Comparison of ENCODE assay signal across 9 mouse cellular contexts in genomic region chr19:46484518-46484917, GRCm38 (mm10). TPM values are rescaled to one million over a fixed set of nuclear protein-coding genes. Genes with fewer than 3 reads are reported as not detected.
DNase-seq lines count a peak whose midpoint lies in the region; ATAC-seq and TF ChIP-seq lines count a peak whose summit lies in the region.
"Had no signal": no experiment of that assay in that cellular context is flagged by ENCODE, and none has a peak within 500 bp of the region (broad histone marks: within the 10 kb centered on the region; RNA-seq: fewer than 3 reads in every experiment).

No protein-coding gene starts in this region.

- 93% methylated on average over 5 of the region's 5 CpGs for WGBS in thymus, adult 2 months
- 28% methylated on average over 5 of the region's 5 CpGs for WGBS in kidney, postnatal 0 days
- 58% methylated on average over 5 of the region's 5 CpGs for WGBS in midbrain, embryonic 15.5 days

- no peaks in the 10 kb centered on the region for H3K27me3 ChIP-seq in thymus, adult 2 months (ENCODE audit: control insufficient read depth, insufficient read depth, low read length)
- H3K27me3 ChIP-seq in kidney, postnatal 0 days (ENCODE audit: insufficient read depth, low read length): no peaks in the 10 kb centered on the region
- H3K27me3 ChIP-seq in midbrain, embryonic 15.5 days (replicated peaks): no peaks in the 10 kb centered on the region

- no peaks in the 10 kb centered on the region for H3K9me3 ChIP-seq in kidney, postnatal 0 days (replicated peaks; ENCODE audit: low read length)
- H3K9me3 ChIP-seq in midbrain, embryonic 15.5 days: no peaks in the 10 kb centered on the region

- H3K4me3 ChIP-seq in thymus, adult 2 months (ENCODE audit: control insufficient read depth, insufficient read depth, low read length): no peak overlapping the region
- H3K4me3 ChIP-seq in kidney, postnatal 0 days (replicated peaks; ENCODE audit: low read depth, low read length): no peak overlapping the region
- H3K4me3 ChIP-seq in midbrain, embryonic 15.5 days: no peak overlapping the region

- peak overlapping the region; percentile 6; the same call in 1 of the 2 replicates for H3K4me2 ChIP-seq in kidney, postnatal 0 days (ENCODE audit: low read length)
- no peak overlapping the region for H3K4me2 ChIP-seq in midbrain, embryonic 15.5 days

- no peak for TF ChIP-seq CTCF in thymus, adult 2 months (IDR thresholded peaks at IDR 0.05; ENCODE audit: borderline replicate concordance, control insufficient read depth, extremely low read depth, insufficient read depth, low read length, poor library complexity)
- no peak for TF ChIP-seq CTCF in kidney, postnatal 0 days (IDR thresholded peaks at IDR 0.05; ENCODE audit: low read depth)

- H3K9ac ChIP-seq in kidney, postnatal 0 days (ENCODE audit: low read depth, low read length): peak overlapping the region; percentile 37; the same call in 1 of the 2 replicates
- H3K9ac ChIP-seq in midbrain, embryonic 15.5 days: no peak overlapping the region
- H3K9ac ChIP-seq: liver, embryonic 14.5 days had no signal

- peak overlapping the region; percentile 17; the same call in 1 of the 2 replicates for H3K27ac ChIP-seq in thymus, adult 2 months (ENCODE audit: control insufficient read depth, insufficient read depth, low read length)
- H3K27ac ChIP-seq in kidney, postnatal 0 days: peak overlapping the region; percentile 88
- peak overlapping the region; percentile 57 for H3K27ac ChIP-seq in midbrain, embryonic 15.5 days
- H3K27ac ChIP-seq: liver, embryonic 14.5 days had no signal

- peaks cover 11% of the 10 kb centered on the region for H3K4me1 ChIP-seq in thymus, adult 2 months (replicated peaks; ENCODE audit: control insufficient read depth, insufficient read depth, low read length)
- H3K4me1 ChIP-seq in kidney, postnatal 0 days (replicated peaks; ENCODE audit: insufficient read depth, low read length): peaks cover 44% of the 10 kb centered on the region
- peaks cover 30% of the 10 kb centered on the region for H3K4me1 ChIP-seq in midbrain, embryonic 15.5 days

- peak; percentile 53 to 57 for DNase-seq in cerebellum, adult 18-20 months
- no peak for DNase-seq in cerebellum, adult 11-12 months
- no peak for DNase-seq in thymus, adult 2 months
- no peak for DNase-seq in thymus, postnatal 0 days (ENCODE audit: low spot score)
- DNase-seq in heart, adult 8-10 months (ENCODE audit: low spot score): peak; percentile 88
- peak; percentile 61 for DNase-seq in kidney, postnatal 0 days (ENCODE audit: low spot score)
- no peak for DNase-seq in c-Kit-positive CD71-positive TER-119-positive erythroid progenitor cells, embryonic 14.5 days (ENCODE audit: low spot score)

- H3K36me3 ChIP-seq in thymus, adult 2 months (ENCODE audit: control insufficient read depth, insufficient read depth, low read length): no peaks in the 10 kb centered on the region; the same call in 1 of the 2 replicates
- H3K36me3 ChIP-seq in kidney, postnatal 0 days (ENCODE audit: insufficient read depth, low read length): peaks cover 6% of the 10 kb centered on the region
- H3K36me3 ChIP-seq in midbrain, embryonic 15.5 days (replicated peaks): no peaks in the 10 kb centered on the region

- TF ChIP-seq POLR2A in thymus, adult 2 months (IDR thresholded peaks at IDR 0.05; ENCODE audit: control insufficient read depth, extremely low read depth, insufficient read depth, low read length, poor library complexity): no peak

- ATAC-seq in kidney, postnatal 0 days (replicated peaks; ENCODE audit: low FRiP score, low read depth): peak; percentile 52
- ATAC-seq in midbrain, embryonic 15.5 days (replicated peaks): no peak

RNA-seq across cellular contexts. Expression of gene Trim8, which starts 17.0 kb away (rescaled TPM):
- 57.9 and 78.2 TPM in 2 replicates for polyA plus RNA-seq in thymus, adult 2 months (2012; rRNA removed)
- 20.4 and 23.6 TPM in 2 replicates for polyA plus RNA-seq in thymus, postnatal 0 days (2015; fragmentation: Nextera tagmentation; extraction: Ambion mirVana)
- total RNA-seq in heart, adult 8-10 months (2022): 10 to 100 TPM; 31.5 to 38.8 (median 37.6) TPM
- 27.8 and 30.5 TPM in 2 replicates for polyA plus RNA-seq in kidney, postnatal 0 days (2015; fragmentation: Nextera tagmentation; extraction: Ambion mirVana)
- 29.9 and 30.5 TPM in 2 replicates for polyA plus RNA-seq in midbrain, embryonic 15.5 days (2015; fragmentation: Nextera tagmentation; extraction: Ambion mirVana)

Comparison
In these comparisons a context has a peak if more than half of its experiments do, and no peak if none do; other contexts are left out.
1. DNase-seq: peak in cerebellum, adult 18-20 months (2 of 2), heart, adult 8-10 months (single experiment) and kidney, postnatal 0 days (single experiment); none in cerebellum, adult 11-12 months (single experiment), thymus, adult 2 months (single experiment), thymus, postnatal 0 days (single experiment) and c-Kit-positive CD71-positive TER-119-positive erythroid progenitor cells, embryonic 14.5 days (single experiment).
2. H3K27ac ChIP-seq: peak in every context shown above with its lines; median percentile 88 in kidney, postnatal 0 days; 57 in midbrain, embryonic 15.5 days; 17 in thymus, adult 2 months.